Mouse (Mus musculus): ENCODE data around the gene Gamt. TPM values are rescaled to one million over a fixed set of nuclear protein-coding genes. Genes with fewer than 3 reads are reported as not detected.

The Gamt gene
- 92.0 and 115 TPM in 2 replicates for polyA plus RNA-seq (2015; fragmentation: Nextera tagmentation; extraction: Ambion mirVana)

GRCm38 (mm10) chr10:80260642-80261584 lies at the start of gene Gamt, which contains the start of gene Dazap1:
Gamt (minus strand) TSS chr10:80261012.
Dazap1 (plus strand) TSS chr10:80261486.
- Histone ChIP-seq H3K27me3 (ENCODE audit: control insufficient read depth, insufficient read depth, low read length) (no peaks in the 10 kb centered on the region), H3K36me3 (ENCODE audit: control insufficient read depth, insufficient read depth, low read length) (peaks cover 6% of the 10 kb centered on the region; the same call in 1 of the 2 replicates), H3K27ac (ENCODE audit: low read length) (peak within 1 kb of the TSS; percentile 100), H3K9me3 (replicated peaks; ENCODE audit: control insufficient read depth, low read length) (no peaks in the 10 kb centered on the region), H3K4me3 (replicated peaks; ENCODE audit: low read length) (peak within 1 kb of the TSS; percentile 54), H3K4me1 (ENCODE audit: control insufficient read depth, insufficient read depth, low read length) (peaks cover 28% of the 10 kb centered on the region), H3K9ac (ENCODE audit: low read length) (peak within 1 kb of the TSS; percentile 78), H3K4me2 (ENCODE audit: low read depth, low read length) (peak within 1 kb of the TSS; percentile 82)
- peak; percentile 91 for ATAC-seq (ENCODE audit: insufficient read depth, low FRiP score)
- under 1% methylated on average over 49 of the region's 49 CpGs for WGBS

- Histone ChIP-seq H3K36me3 (ENCODE audit: control insufficient read depth, insufficient read depth, low read length) (no peaks in the 10 kb centered on the region), H3K27ac (ENCODE audit: low read length) (no peak overlapping the region), H3K4me2 (ENCODE audit: low read depth, low read length) (no peak overlapping the region), H3K9ac (ENCODE audit: low read length) (no peak overlapping the region), H3K27me3 (ENCODE audit: control insufficient read depth, insufficient read depth, low read length) (peaks cover 46% of the 10 kb centered on the region), H3K4me1 (ENCODE audit: control insufficient read depth, insufficient read depth, low read length) (peaks cover 4% of the 10 kb centered on the region; the same call in 1 of the 2 replicates), H3K9me3 (replicated peaks; ENCODE audit: control insufficient read depth, low read length) (no peaks in the 10 kb centered on the region), H3K4me3 (replicated peaks; ENCODE audit: low read length) (peak overlapping the region; percentile 10; the same call in 1 of the 2 replicates)
- peak; percentile 28; the same call in 1 of the 2 replicates for ATAC-seq (ENCODE audit: insufficient read depth, low FRiP score)
- WGBS, result 18% methylated on average over 25 of the region's 25 CpGs
Measured at GRCm38 (mm10) chr10:80304862-80305261, 44.0 kb upstream of the Gamt start.

GRCm38 (mm10) chr10:80304458-80304857 lies 43.6 kb upstream of the Gamt start:
- H3K36me3 ChIP-seq (ENCODE audit: control insufficient read depth, insufficient read depth, low read length), result no peaks in the 10 kb centered on the region
- ATAC-seq (ENCODE audit: insufficient read depth, low FRiP score), result 0 out of 2 replicates have a peak, but pooled peaks have one; percentile 4
- H3K4me3 ChIP-seq (replicated peaks; ENCODE audit: low read length), result peak overlapping the region; percentile 10; the same call in 1 of the 2 replicates
- no peak overlapping the region for H3K9ac ChIP-seq (ENCODE audit: low read length)
- H3K27ac ChIP-seq (ENCODE audit: low read length), result no peak overlapping the region
- WGBS, result 29% methylated on average over 12 of the region's 12 CpGs
- H3K9me3 ChIP-seq (replicated peaks; ENCODE audit: control insufficient read depth, low read length), result no peaks in the 10 kb centered on the region
- H3K4me1 ChIP-seq (ENCODE audit: control insufficient read depth, insufficient read depth, low read length), result peaks cover 4% of the 10 kb centered on the region; the same call in 1 of the 2 replicates
- no peak overlapping the region for H3K4me2 ChIP-seq (ENCODE audit: low read depth, low read length)
- peaks cover 49% of the 10 kb centered on the region for H3K27me3 ChIP-seq (ENCODE audit: control insufficient read depth, insufficient read depth, low read length)

- peaks cover 64% of the 10 kb centered on the region for H3K27me3 ChIP-seq (ENCODE audit: control insufficient read depth, insufficient read depth, low read length)
- H3K4me2 ChIP-seq (ENCODE audit: low read depth, low read length), result no peak overlapping the region
- peak; percentile 76 for ATAC-seq (ENCODE audit: insufficient read depth, low FRiP score)
- H3K9ac ChIP-seq (ENCODE audit: low read length), result peak overlapping the region; percentile 40; the same call in 1 of the 2 replicates
- peaks cover 4% of the 10 kb centered on the region; the same call in 1 of the 2 replicates for H3K4me1 ChIP-seq (ENCODE audit: control insufficient read depth, insufficient read depth, low read length)
- no peaks in the 10 kb centered on the region for H3K9me3 ChIP-seq (replicated peaks; ENCODE audit: control insufficient read depth, low read length)
- H3K4me3 ChIP-seq (replicated peaks; ENCODE audit: low read length), result no peak overlapping the region
- no peak overlapping the region; the same call in 1 of the 2 replicates for H3K27ac ChIP-seq (ENCODE audit: low read length)
- WGBS, result 14% methylated on average over 9 of the region's 9 CpGs
- H3K36me3 ChIP-seq (ENCODE audit: control insufficient read depth, insufficient read depth, low read length), result no peaks in the 10 kb centered on the region
Measured at GRCm38 (mm10) chr10:80302471-80302881, 41.7 kb upstream of the Gamt start.

- WGBS, result 66% methylated on average over 5 of the region's 5 CpGs
- H3K36me3 ChIP-seq (ENCODE audit: control insufficient read depth, insufficient read depth, low read length), result no peaks in the 10 kb centered on the region
- no peaks in the 10 kb centered on the region for H3K9me3 ChIP-seq (replicated peaks; ENCODE audit: control insufficient read depth, low read length)
- peak overlapping the region; percentile 40; the same call in 1 of the 2 replicates for H3K9ac ChIP-seq (ENCODE audit: low read length)
- H3K27me3 ChIP-seq (ENCODE audit: control insufficient read depth, insufficient read depth, low read length), result peaks cover 64% of the 10 kb centered on the region
- peaks cover 4% of the 10 kb centered on the region; the same call in 1 of the 2 replicates for H3K4me1 ChIP-seq (ENCODE audit: control insufficient read depth, insufficient read depth, low read length)
- ATAC-seq (ENCODE audit: insufficient read depth, low FRiP score), result no peak
- no peak overlapping the region for H3K27ac ChIP-seq (ENCODE audit: low read length)
- no peak overlapping the region for H3K4me3 ChIP-seq (replicated peaks; ENCODE audit: low read length)
- H3K4me2 ChIP-seq (ENCODE audit: low read depth, low read length), result no peak overlapping the region; the same call in 1 of the 2 replicates
Measured at GRCm38 (mm10) chr10:80302082-80302355, 41.2 kb upstream of the Gamt start.

GRCm38 (mm10) chr10:80301256-80302081 lies 40.7 kb upstream of the Gamt start:
- WGBS, result 70% methylated on average over 10 of the region's 10 CpGs
- Histone ChIP-seq H3K4me1 (ENCODE audit: control insufficient read depth, insufficient read depth, low read length) (peaks cover 4% of the 10 kb centered on the region; the same call in 1 of the 2 replicates), H3K36me3 (ENCODE audit: control insufficient read depth, insufficient read depth, low read length) (no peaks in the 10 kb centered on the region), H3K9me3 (replicated peaks; ENCODE audit: control insufficient read depth, low read length) (no peaks in the 10 kb centered on the region), H3K4me3 (replicated peaks; ENCODE audit: low read length) (no peak overlapping the region), H3K27ac (ENCODE audit: low read length) (no peak overlapping the region), H3K27me3 (ENCODE audit: control insufficient read depth, insufficient read depth, low read length) (peaks cover 64% of the 10 kb centered on the region), H3K9ac (ENCODE audit: low read length) (peak overlapping the region; percentile 22; the same call in 1 of the 2 replicates), H3K4me2 (ENCODE audit: low read depth, low read length) (no peak overlapping the region; the same call in 1 of the 2 replicates)
- ATAC-seq (ENCODE audit: insufficient read depth, low FRiP score), result no peak

- H3K4me1 ChIP-seq (ENCODE audit: control insufficient read depth, insufficient read depth, low read length), result peaks cover 7% of the 10 kb centered on the region; the same call in 1 of the 2 replicates
- H3K36me3 ChIP-seq (ENCODE audit: control insufficient read depth, insufficient read depth, low read length), result no peaks in the 10 kb centered on the region
- H3K9ac ChIP-seq (ENCODE audit: low read length), result 0 out of 2 replicates have a peak overlapping the region, but pooled peaks have one; percentile 22
- H3K27ac ChIP-seq (ENCODE audit: low read length), result no peak overlapping the region
- H3K27me3 ChIP-seq (ENCODE audit: control insufficient read depth, insufficient read depth, low read length), result peaks cover 59% of the 10 kb centered on the region
- no peak overlapping the region for H3K4me3 ChIP-seq (replicated peaks; ENCODE audit: low read length)
- no peak overlapping the region for H3K4me2 ChIP-seq (ENCODE audit: low read depth, low read length)
- no peaks in the 10 kb centered on the region for H3K9me3 ChIP-seq (replicated peaks; ENCODE audit: control insufficient read depth, low read length)
- 36% methylated on average over 11 of the region's 11 CpGs for WGBS
- no peak for ATAC-seq (ENCODE audit: insufficient read depth, low FRiP score)
Measured at GRCm38 (mm10) chr10:80300672-80301181, 39.9 kb upstream of the Gamt start.

GRCm38 (mm10) chr10:80299824-80300223 lies 39.0 kb upstream of the Gamt start:
- no peak overlapping the region for H3K4me3 ChIP-seq (replicated peaks; ENCODE audit: low read length)
- no peak for ATAC-seq (ENCODE audit: insufficient read depth, low FRiP score)
- H3K27ac ChIP-seq (ENCODE audit: low read length), result no peak overlapping the region
- H3K4me2 ChIP-seq (ENCODE audit: low read depth, low read length), result no peak overlapping the region
- peaks cover 8% of the 10 kb centered on the region for H3K4me1 ChIP-seq (ENCODE audit: control insufficient read depth, insufficient read depth, low read length)
- H3K9me3 ChIP-seq (replicated peaks; ENCODE audit: control insufficient read depth, low read length), result no peaks in the 10 kb centered on the region
- no peak overlapping the region for H3K9ac ChIP-seq (ENCODE audit: low read length)
- peaks cover 50% of the 10 kb centered on the region for H3K27me3 ChIP-seq (ENCODE audit: control insufficient read depth, insufficient read depth, low read length)
- H3K36me3 ChIP-seq (ENCODE audit: control insufficient read depth, insufficient read depth, low read length), result no peaks in the 10 kb centered on the region
- WGBS, result 54% methylated on average over 10 of the region's 10 CpGs

All from stomach, embryonic 16.5 days (tissue).